Mouse (Mus musculus): ENCODE results near the gene Tapbp. TPM values are rescaled to one million over a fixed set of nuclear protein-coding genes. Genes with fewer than 3 reads are reported as not detected.
"Not testable (repeated sequence)": the region's sequence is repeated elsewhere in the genome, so short reads cannot be mapped to it uniquely, and the experiment has no call there.

Tapbp gene
- polyA plus RNA-seq, 1 experiment from 2014 or later, result 35.7 TPM

- ATAC-seq (ENCODE audit: low read depth), result no peak
- no peak overlapping the region for H3K27ac ChIP-seq (ENCODE audit: low read depth, low read length)
- no peak overlapping the region for H3K9ac ChIP-seq (replicated peaks; ENCODE audit: low read depth, low read length)
- 48% methylated on average over 4 of the region's 4 CpGs for WGBS
- H3K9me3 ChIP-seq (ENCODE audit: control insufficient read depth, low read length), result no peaks in the 10 kb centered on the region
- H3K36me3 ChIP-seq (ENCODE audit: control insufficient read depth, insufficient read depth, low read length), result no peaks in the 10 kb centered on the region
- no peaks in the 10 kb centered on the region for H3K27me3 ChIP-seq (ENCODE audit: control insufficient read depth, insufficient read depth, low read length)
- no peak overlapping the region for H3K4me2 ChIP-seq (ENCODE audit: low read depth, low read length)
- no peak overlapping the region for H3K4me3 ChIP-seq (ENCODE audit: low read depth, low read length)
- no peaks in the 10 kb centered on the region for H3K4me1 ChIP-seq (ENCODE audit: control insufficient read depth, insufficient read depth, low read length)
Measured at GRCm38 (mm10) chr17:33901653-33902052, 14.0 kb upstream of the Tapbp start.

- no peak overlapping the region for H3K4me2 ChIP-seq (ENCODE audit: low read depth, low read length)
- H3K36me3 ChIP-seq (ENCODE audit: control insufficient read depth, insufficient read depth, low read length), result no peaks in the 10 kb centered on the region
- H3K9me3 ChIP-seq (ENCODE audit: control insufficient read depth, low read length), result no peaks in the 10 kb centered on the region
- no peak overlapping the region for H3K9ac ChIP-seq (replicated peaks; ENCODE audit: low read depth, low read length)
- H3K4me1 ChIP-seq (ENCODE audit: control insufficient read depth, insufficient read depth, low read length), result no peaks in the 10 kb centered on the region
- H3K27ac ChIP-seq (ENCODE audit: low read depth, low read length), result no peak overlapping the region
- no peaks in the 10 kb centered on the region for H3K27me3 ChIP-seq (ENCODE audit: control insufficient read depth, insufficient read depth, low read length)
- H3K4me3 ChIP-seq (ENCODE audit: low read depth, low read length), result no peak overlapping the region
- ATAC-seq (ENCODE audit: low read depth), result no peak
- 51% methylated on average over 4 of the region's 4 CpGs for WGBS
Measured at GRCm38 (mm10) chr17:33902079-33902478, 13.6 kb upstream of the Tapbp start.

GRCm38 (mm10) chr17:33902491-33902890 is 13.2 kb upstream of the Tapbp start:
- Histone ChIP-seq H3K27ac (ENCODE audit: low read depth, low read length) (no peak overlapping the region), H3K4me1 (ENCODE audit: control insufficient read depth, insufficient read depth, low read length) (no peaks in the 10 kb centered on the region), H3K9me3 (ENCODE audit: control insufficient read depth, low read length) (no peaks in the 10 kb centered on the region), H3K4me2 (ENCODE audit: low read depth, low read length) (no peak overlapping the region), H3K27me3 (ENCODE audit: control insufficient read depth, insufficient read depth, low read length) (no peaks in the 10 kb centered on the region), H3K4me3 (ENCODE audit: low read depth, low read length) (no peak overlapping the region), H3K9ac (replicated peaks; ENCODE audit: low read depth, low read length) (no peak overlapping the region), H3K36me3 (ENCODE audit: control insufficient read depth, insufficient read depth, low read length) (no peaks in the 10 kb centered on the region)
- no peak for ATAC-seq (ENCODE audit: low read depth)
- WGBS, result 90% methylated on average over 7 of the region's 7 CpGs

DNA sequence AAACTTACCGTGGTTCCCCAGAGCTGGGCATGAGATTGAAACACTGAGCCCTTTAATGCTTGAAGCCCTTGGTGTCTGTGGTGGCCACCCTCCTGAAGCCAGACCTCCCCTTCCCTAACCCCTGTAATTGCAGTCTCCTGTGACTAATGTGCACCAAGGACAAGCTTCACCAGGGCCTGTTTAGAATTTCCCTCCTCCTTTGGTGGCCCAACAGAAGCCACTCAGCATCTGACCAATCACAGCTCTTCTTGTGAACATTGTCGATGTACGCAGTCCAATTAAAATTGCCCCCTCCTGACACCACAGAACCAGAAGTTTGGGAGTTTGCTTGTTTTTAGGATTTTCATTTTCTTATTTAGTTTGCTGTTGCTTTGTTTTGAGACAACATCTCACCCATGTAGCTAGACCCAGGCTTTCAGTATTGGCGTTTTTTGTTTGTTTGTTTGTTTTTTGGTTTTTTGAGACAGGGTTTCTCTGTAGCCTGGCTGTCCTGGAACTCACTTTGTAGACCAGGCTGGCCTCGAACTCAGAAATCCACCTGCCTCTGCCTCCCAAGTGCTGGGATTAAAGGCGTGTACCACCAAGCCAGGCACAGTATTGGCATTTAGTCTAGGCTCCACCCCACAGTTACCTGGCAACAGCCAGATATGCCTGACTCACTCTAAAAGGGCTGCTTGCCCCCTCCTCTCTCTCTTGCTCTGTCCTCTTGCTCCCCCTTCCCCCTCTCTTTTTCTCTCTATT is 11.6 kb upstream of the Tapbp start:
- H3K36me3 ChIP-seq (ENCODE audit: control insufficient read depth, insufficient read depth, low read length); H3K9ac ChIP-seq (replicated peaks; ENCODE audit: low read depth, low read length): not testable (repeated sequence)

GRCm38 (mm10) chr17:33904835-33905234 is 10.9 kb upstream of the Tapbp start, which contains the start of gene Platr17:
Platr17 (plus strand) TSS chr17:33905135.
- H3K4me2 ChIP-seq (ENCODE audit: low read depth, low read length); H3K27me3 ChIP-seq (ENCODE audit: control insufficient read depth, insufficient read depth, low read length); H3K4me3 ChIP-seq (ENCODE audit: low read depth, low read length); H3K9ac ChIP-seq (replicated peaks; ENCODE audit: low read depth, low read length); H3K4me1 ChIP-seq (ENCODE audit: control insufficient read depth, insufficient read depth, low read length); H3K9me3 ChIP-seq (ENCODE audit: control insufficient read depth, low read length); H3K27ac ChIP-seq (ENCODE audit: low read depth, low read length); H3K36me3 ChIP-seq (ENCODE audit: control insufficient read depth, insufficient read depth, low read length); ATAC-seq (ENCODE audit: low read depth): not testable (repeated sequence)
- WGBS, result 33% methylated on average over 3 of the region's 4 CpGs

More for the DNA sequence above, 11.6 kb upstream of the Tapbp start:
- not testable (repeated sequence) for H3K27ac ChIP-seq (ENCODE audit: low read depth, low read length); ATAC-seq (ENCODE audit: low read depth); H3K27me3 ChIP-seq (ENCODE audit: control insufficient read depth, insufficient read depth, low read length); H3K9me3 ChIP-seq (ENCODE audit: control insufficient read depth, low read length); H3K4me3 ChIP-seq (ENCODE audit: low read depth, low read length); H3K4me1 ChIP-seq (ENCODE audit: control insufficient read depth, insufficient read depth, low read length); H3K4me2 ChIP-seq (ENCODE audit: low read depth, low read length)
- WGBS, result 74% methylated on average over 6 of the region's 6 CpGs

GRCm38 (mm10) chr17:33908331-33909076 is 7.2 kb upstream of the Tapbp start:
- H3K4me2 ChIP-seq (ENCODE audit: low read depth, low read length), result peak overlapping the region; percentile 58
- no peaks in the 10 kb centered on the region for H3K27me3 ChIP-seq (ENCODE audit: control insufficient read depth, insufficient read depth, low read length)
- H3K4me1 ChIP-seq (ENCODE audit: control insufficient read depth, insufficient read depth, low read length), result peaks cover 14% of the 10 kb centered on the region; the same call in 1 of the 2 replicates
- H3K27ac ChIP-seq (ENCODE audit: low read depth, low read length), result peak overlapping the region; percentile 78
- peak overlapping the region; percentile 84 for H3K9ac ChIP-seq (replicated peaks; ENCODE audit: low read depth, low read length)
- peak; percentile 13 for ATAC-seq (ENCODE audit: low read depth)
- peaks cover 19% of the 10 kb centered on the region for H3K36me3 ChIP-seq (ENCODE audit: control insufficient read depth, insufficient read depth, low read length)
- WGBS, result under 1% methylated on average over 43 of the region's 44 CpGs
- H3K9me3 ChIP-seq (ENCODE audit: control insufficient read depth, low read length), result no peaks in the 10 kb centered on the region
- peak overlapping the region; percentile 83 for H3K4me3 ChIP-seq (ENCODE audit: low read depth, low read length)

GRCm38 (mm10) chr17:33909077-33909868 is 6.4 kb upstream of the Tapbp start, which contains the start of gene Daxx:
Daxx (plus strand) TSS chr17:33909414.
- H3K9me3 ChIP-seq (ENCODE audit: control insufficient read depth, low read length), result no peaks in the 10 kb centered on the region
- peak within 1 kb of the TSS; percentile 78 for H3K27ac ChIP-seq (ENCODE audit: low read depth, low read length)
- peak; percentile 96 for ATAC-seq (ENCODE audit: low read depth)
- H3K27me3 ChIP-seq (ENCODE audit: control insufficient read depth, insufficient read depth, low read length), result no peaks in the 10 kb centered on the region
- H3K36me3 ChIP-seq (ENCODE audit: control insufficient read depth, insufficient read depth, low read length), result peaks cover 26% of the 10 kb centered on the region
- peak within 1 kb of the TSS; percentile 84 for H3K9ac ChIP-seq (replicated peaks; ENCODE audit: low read depth, low read length)
- WGBS, result under 1% methylated on average over 61 of the region's 68 CpGs
- peak within 1 kb of the TSS; percentile 83 for H3K4me3 ChIP-seq (ENCODE audit: low read depth, low read length)
- H3K4me1 ChIP-seq (ENCODE audit: control insufficient read depth, insufficient read depth, low read length), result peaks cover 14% of the 10 kb centered on the region; the same call in 1 of the 2 replicates
- peak within 1 kb of the TSS; percentile 58 for H3K4me2 ChIP-seq (ENCODE audit: low read depth, low read length)

GRCm38 (mm10) chr17:33909869-33910250 is 5.8 kb upstream of the Tapbp start:
- no peaks in the 10 kb centered on the region for H3K9me3 ChIP-seq (ENCODE audit: control insufficient read depth, low read length)
- peak overlapping the region; percentile 83 for H3K4me3 ChIP-seq (ENCODE audit: low read depth, low read length)
- peak overlapping the region; percentile 78 for H3K27ac ChIP-seq (ENCODE audit: low read depth, low read length)
- peak; percentile 1; the same call in 1 of the 2 replicates for ATAC-seq (ENCODE audit: low read depth)
- 2% methylated on average over 14 of the region's 14 CpGs for WGBS
- H3K36me3 ChIP-seq (ENCODE audit: control insufficient read depth, insufficient read depth, low read length), result peaks cover 26% of the 10 kb centered on the region
- peaks cover 14% of the 10 kb centered on the region; the same call in 1 of the 2 replicates for H3K4me1 ChIP-seq (ENCODE audit: control insufficient read depth, insufficient read depth, low read length)
- H3K27me3 ChIP-seq (ENCODE audit: control insufficient read depth, insufficient read depth, low read length), result no peaks in the 10 kb centered on the region
- H3K9ac ChIP-seq (replicated peaks; ENCODE audit: low read depth, low read length), result peak overlapping the region; percentile 84
- H3K4me2 ChIP-seq (ENCODE audit: low read depth, low read length), result peak overlapping the region; percentile 58

Measured in neural tube, embryonic 14.5 days (tissue).